Mouse (Mus musculus): ENCODE data around the gene Mgmt. TPM values are rescaled to one million over a fixed set of nuclear protein-coding genes. Genes with fewer than 3 reads are reported as not detected.

The Mgmt gene
- total RNA-seq, 2 experiments from 2014 or later = 0.51 to 0.59 TPM

DNA sequence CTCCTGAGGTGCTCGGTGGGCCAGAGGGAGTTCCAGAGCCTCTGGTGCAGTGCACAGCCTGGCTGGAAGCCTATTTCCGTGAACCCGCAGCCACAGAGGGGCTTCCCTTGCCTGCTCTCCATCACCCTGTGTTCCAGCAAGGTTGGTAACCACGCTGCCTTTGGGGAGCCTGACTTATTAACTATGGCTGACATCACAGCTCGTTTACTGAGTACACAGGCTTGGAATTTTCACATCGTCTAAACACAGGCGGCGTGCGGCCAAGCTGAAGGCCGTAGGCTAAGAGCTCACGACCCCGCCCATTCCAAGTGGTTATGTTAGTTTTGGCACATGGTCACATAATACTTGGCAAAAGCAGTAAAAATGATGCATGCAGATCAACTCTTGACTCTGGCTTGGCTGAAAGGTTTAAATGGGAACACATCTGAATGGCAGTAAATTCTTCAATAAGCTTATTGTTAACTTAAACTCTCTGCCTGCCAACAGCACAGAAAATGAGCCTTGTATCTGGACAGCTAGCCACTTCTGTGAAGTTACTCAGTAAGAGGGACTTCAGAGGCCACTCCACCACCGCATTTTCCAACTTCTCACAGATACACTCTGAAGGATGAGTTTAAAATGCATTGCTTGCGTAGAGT, 191.7 kb downstream of the Mgmt start:
- no peak for DNase-seq (ENCODE audit: low spot score in 2 of 2)
- intact Hi-C loops (cut with DNase I) = no loop called here

- intact Hi-C loops (cut with DNase I) = no loop called here
- DNase-seq (ENCODE audit: low spot score in 2 of 2) = no peak
Observed at GRCm38 (mm10) chr7:137087136-137087535, 192.7 kb downstream of the Mgmt start.

DNA sequence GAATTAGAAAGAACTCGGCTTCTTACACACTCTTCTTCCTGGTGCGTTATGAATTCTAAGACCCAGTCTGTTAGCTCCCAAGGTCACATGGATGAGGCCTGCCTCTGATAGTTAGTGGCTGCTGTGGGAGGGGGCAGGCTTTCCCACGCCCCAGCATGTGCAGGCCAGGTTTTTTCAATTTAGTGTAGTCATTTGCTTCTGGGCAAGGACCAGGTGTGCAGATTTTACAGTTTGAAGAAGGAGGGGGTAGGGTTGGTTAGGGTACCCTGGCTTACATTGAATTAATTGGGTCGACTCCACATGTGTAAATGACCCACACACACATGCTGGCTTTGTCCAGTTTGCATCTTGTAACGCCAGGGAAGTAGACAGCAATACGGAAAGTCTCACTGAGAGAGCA, 193.7 kb downstream of the Mgmt start:
- intact Hi-C loops (cut with DNase I) = no loop called here

GRCm38 (mm10) chr7:137094551-137094950, 200.1 kb downstream of the Mgmt start:
- intact Hi-C loops (cut with DNase I) = no loop called here
- DNase-seq (ENCODE audit: low spot score in 2 of 2) = no peak

More for the DNA sequence above, 193.7 kb downstream of the Mgmt start:
- no peak for DNase-seq (ENCODE audit: low spot score in 2 of 2)

GRCm38 (mm10) chr7:137095702-137096101, 201.3 kb downstream of the Mgmt start:
- no peak for DNase-seq (ENCODE audit: low spot score in 2 of 2)
- intact Hi-C loops (cut with DNase I) = no loop called here

DNA sequence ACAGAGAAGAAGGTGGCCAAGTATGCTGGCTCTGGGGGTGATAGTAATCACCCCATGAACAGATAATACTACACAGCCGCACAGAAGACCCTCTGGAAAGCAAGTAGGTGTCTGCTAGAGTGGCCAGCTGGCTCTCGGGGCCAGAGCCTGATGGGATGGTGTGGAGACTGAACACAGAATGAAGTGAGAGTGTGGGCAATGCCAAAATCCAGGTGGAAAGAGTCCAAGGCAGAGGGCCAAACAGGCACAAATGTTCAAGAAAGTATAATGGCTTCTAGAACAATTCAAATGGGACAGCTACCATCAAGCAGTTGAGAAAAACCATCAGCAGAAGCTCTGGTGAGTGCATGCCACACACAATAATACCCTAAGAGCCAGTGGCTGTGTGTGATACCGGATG, 205.4 kb downstream of the Mgmt start:
- intact Hi-C loops (cut with DNase I) = no loop called here
- DNase-seq (ENCODE audit: low spot score in 2 of 2) = no peak

- DNase-seq (ENCODE audit: low spot score in 2 of 2) = no peak
- intact Hi-C loops (cut with DNase I) = no loop called here
Observed at GRCm38 (mm10) chr7:137102606-137103195, 208.3 kb downstream of the Mgmt start.

DNA sequence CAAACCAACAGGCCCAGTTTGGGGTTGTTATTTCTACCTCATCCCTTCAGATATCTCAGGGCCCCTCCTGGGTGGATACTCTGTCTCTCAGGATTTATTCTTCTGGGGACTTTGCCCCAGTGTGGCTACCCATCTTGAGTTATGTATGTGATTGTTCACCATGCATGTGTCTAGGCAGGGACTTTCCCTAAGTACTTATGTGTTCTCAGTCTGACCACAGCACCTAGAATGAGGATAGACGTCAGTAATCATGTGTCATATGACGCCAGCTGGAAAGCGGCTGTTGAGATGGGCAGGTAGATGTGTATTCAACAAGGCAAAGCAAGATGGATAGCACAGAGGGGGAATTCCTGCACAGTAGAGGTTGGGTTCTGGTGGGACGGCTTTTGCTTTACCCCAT, 217.7 kb downstream of the Mgmt start:
- DNase-seq (ENCODE audit: low spot score in 2 of 2) = no peak
- intact Hi-C loops (cut with DNase I) = no loop called here

GRCm38 (mm10) chr7:137116246-137116645, 221.8 kb downstream of the Mgmt start:
- DNase-seq (ENCODE audit: low spot score in 2 of 2) = no peak
- intact Hi-C loops (cut with DNase I) = no loop called here

DNA sequence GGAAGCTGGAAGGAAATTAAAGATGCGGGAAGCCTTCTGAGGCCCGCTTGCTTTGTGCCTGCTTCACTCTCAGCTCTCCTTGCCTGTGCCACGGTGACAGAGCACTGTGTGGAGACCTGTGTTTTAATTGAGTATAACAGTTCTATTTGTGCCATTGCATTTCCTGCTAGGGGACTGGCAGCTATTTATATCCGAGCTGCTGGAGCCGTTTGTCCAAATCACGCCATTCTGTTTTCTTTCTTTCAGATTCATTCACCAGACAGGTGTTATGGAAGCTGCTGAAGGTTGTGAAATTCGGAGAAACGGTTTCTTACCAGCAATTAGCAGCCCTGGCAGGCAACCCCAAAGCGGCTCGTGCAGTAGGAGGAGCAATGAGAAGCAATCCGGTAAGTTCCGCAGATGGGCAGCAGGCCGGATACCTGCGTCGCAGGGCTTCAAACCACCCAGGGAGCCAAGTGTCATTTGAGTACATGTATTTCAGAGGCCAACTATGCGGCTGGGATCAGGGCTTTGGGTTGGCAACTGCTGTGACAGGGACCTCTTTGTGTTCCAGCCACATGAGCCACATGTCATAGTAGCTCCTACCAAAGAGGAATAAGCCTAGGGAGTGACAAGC, 226.9 kb downstream of the Mgmt start:
- intact Hi-C loops (cut with DNase I) = no loop called here
- peak; percentile 5 to 16 for DNase-seq (ENCODE audit: low spot score in 2 of 2)

DNA sequence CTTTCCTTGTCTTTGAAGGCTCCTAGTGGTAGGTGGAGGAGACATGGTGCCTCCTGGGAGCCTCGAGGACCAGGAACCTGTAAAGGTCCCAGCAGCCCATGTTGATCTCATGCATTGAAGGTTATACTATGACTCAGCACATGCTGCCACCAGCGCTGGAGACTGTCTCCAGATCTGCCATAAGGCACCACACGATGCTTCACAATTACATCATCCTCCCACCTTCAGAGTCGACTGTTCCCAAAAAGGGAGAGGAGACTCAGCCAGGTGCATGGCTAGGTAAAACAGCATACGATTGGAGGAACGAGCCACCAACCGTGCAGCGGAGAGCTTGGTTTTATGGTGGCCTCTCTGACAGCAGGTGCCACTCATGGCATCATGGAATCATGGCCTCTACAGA, 234.3 kb downstream of the Mgmt start:
- intact Hi-C loops (cut with DNase I) = no loop called here
- DNase-seq (ENCODE audit: low spot score in 2 of 2) = peak; percentile 6 to 7

DNA sequence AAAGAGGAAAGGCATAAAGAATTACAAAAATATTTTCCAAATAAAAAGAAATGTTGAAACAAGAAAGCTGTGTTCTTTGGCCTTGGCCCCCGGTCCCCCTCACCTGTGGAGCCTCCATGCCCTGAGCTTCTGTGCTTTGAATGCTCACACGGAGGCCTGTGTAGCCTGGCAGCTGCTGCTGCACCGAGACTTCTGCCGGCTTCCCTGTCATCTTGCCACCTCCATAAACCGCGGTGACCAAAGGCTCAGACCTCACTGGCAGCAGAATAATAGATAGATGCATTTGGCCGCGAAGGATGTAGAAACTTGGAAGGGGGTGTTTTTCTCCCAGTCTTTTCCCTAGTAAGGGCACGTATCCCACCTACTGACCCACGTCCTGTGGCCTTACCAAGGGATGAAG, 235.8 kb downstream of the Mgmt start:
- DNase-seq (ENCODE audit: low spot score in 2 of 2) = no peak
- intact Hi-C loops (cut with DNase I) = no loop called here

DNA sequence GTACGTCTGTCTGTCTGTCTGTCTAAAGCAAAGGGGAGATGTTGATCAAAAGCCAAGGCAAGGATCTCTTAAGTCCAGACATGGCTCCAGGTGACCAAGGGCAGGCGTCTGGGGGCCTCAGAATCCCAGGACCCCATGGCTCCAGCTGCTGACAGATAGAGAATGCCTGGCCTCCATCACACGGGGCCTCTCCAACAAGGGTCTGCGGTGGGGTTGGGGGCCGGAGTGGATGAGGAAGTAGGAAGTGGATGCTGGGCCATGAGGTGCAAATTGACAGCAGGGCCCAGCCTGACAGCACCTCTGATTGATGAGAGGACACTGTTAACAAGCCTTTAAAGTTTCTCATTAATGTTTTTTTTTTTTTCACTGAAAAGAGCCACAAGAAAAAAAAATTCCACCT, 237.5 kb downstream of the Mgmt start:
- DNase-seq (ENCODE audit: low spot score in 2 of 2) = no peak
- intact Hi-C loops (cut with DNase I) = no loop called here

GRCm38 (mm10) chr7:137138101-137138500, 243.7 kb downstream of the Mgmt start:
- intact Hi-C loops (cut with DNase I) = no loop called here
- DNase-seq (ENCODE audit: low spot score in 2 of 2) = no peak

- intact Hi-C loops (cut with DNase I) = no loop called here
- DNase-seq (ENCODE audit: low spot score in 2 of 2) = no peak
Observed at GRCm38 (mm10) chr7:137140321-137140720, 245.9 kb downstream of the Mgmt start.

GRCm38 (mm10) chr7:137141386-137141785, 247.0 kb downstream of the Mgmt start:
- DNase-seq (ENCODE audit: low spot score in 2 of 2) = no peak
- intact Hi-C loops (cut with DNase I) = no loop called here

DNA sequence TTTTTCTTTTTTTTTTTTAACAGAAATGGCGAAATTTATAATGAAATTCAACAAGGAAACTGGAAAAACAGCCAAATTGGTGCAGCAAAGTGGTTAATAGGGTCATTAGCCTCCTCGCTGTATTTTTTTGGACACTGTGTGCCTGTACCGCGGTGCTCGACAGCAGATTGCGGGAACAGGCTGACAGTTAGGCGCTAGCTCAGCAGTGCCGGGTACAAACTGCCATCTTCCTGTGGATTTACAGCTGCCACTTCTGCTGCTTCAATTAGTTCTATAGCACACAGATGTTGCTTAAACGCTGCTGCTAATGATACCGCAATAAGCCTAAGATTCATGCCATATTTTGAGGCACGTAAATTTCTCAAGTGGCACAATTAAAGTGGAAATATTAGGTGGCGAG, 252.7 kb downstream of the Mgmt start:
- no peak for DNase-seq (ENCODE audit: low spot score in 2 of 2)
- intact Hi-C loops (cut with DNase I) = no loop called here

- intact Hi-C loops (cut with DNase I) = no loop called here
- no peak for DNase-seq (ENCODE audit: low spot score in 2 of 2)
Observed at GRCm38 (mm10) chr7:137151854-137152253, 257.4 kb downstream of the Mgmt start.

DNA sequence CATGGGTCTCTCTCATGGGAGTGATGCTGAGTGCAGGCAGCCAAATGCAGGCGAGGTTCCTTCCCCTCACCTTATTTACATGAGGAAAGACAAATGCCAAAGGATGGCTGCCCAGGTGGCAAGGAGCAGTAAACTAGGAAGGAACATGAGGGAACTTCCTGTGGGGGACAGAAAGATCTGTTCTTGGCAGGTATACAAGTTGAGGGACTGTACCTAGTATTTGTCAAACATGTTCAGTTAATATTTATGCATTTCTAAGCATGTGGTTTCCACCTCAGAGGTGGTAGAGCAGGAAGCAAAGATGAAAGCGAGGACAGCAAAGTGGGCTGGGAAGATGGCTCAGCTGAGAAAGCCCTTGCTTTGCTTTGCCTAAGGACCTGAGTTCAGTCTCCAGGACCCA, 260.2 kb downstream of the Mgmt start:
- intact Hi-C loops (cut with DNase I) = no loop called here
- DNase-seq (ENCODE audit: low spot score in 2 of 2) = no peak

- DNase-seq (ENCODE audit: low spot score in 2 of 2) = no peak
- intact Hi-C loops (cut with DNase I) = no loop called here
Observed at GRCm38 (mm10) chr7:137159086-137159485, 264.7 kb downstream of the Mgmt start.

DNA sequence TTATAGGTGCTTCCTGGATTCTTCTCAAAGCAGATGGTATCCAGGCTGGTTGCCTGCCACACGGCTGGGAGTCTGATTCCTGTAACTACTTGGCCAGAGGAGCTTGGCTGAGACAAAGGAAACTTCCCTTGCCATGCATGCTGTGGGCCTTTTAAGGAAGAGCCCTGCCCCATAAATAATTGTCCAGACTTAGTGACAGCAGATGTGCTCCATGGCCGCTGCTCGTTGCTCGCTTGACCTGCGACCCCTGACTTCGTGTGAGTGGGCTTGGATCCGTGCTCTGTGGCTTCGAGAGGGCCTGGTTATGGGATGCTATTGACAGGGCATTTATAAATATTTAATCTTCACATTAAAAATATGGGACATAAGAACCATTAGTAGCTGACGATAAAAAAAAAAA, 277.9 kb downstream of the Mgmt start:
- DNase-seq (ENCODE audit: low spot score in 2 of 2) = no peak
- intact Hi-C loops (cut with DNase I) = no loop called here

All from left cerebral cortex, postnatal 14 days (tissue).